Mouse (Mus musculus): Measurements from ENCODE around the gene Nsdhl. TPM values are rescaled to one million over a fixed set of nuclear protein-coding genes. Genes with fewer than 3 reads are reported as not detected.

Nsdhl gene
- polyA plus RNA-seq, 2 experiments = 23.5 to 24.7 TPM

DNA sequence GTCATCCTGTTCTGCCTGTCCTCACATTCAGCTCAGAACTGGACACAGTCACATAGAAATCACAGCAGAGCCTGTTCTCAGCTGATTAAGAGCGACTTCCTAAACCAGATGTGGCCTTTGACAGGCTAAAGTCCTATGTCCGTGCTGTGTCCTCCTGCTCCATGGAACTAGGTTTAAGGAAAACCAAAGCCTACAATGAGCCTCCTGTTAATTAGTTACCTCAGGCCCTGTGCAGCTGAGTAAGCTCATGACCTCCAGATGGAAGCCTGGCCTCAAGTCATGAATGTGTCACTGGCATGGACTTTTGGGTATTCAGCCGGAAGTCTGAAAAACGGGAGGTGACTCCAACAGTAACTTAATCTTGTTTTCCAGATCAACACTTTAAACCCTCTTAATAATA is 35.1 kb downstream of the Nsdhl start:
- ATAC-seq (ENCODE audit: insufficient read depth) (no peak), DNase-seq (ENCODE audit: low read depth in 3 of 3, low spot score in 3 of 3) (no peak)
- no peak overlapping the region for H3K4me3 ChIP-seq (ENCODE audit: insufficient read depth in 1 of 2, low read depth in 2 of 2, low read length in 2 of 2)
- TF ChIP-seq EP300 (IDR thresholded peaks at IDR 0.05; ENCODE audit: low read depth) (no peak), CTCF (IDR thresholded peaks at IDR 0.05; ENCODE audit: low read depth) (no peak)
- H3K27ac ChIP-seq = no peak overlapping the region
- 58% methylated on average over 4 of the region's 4 CpGs for WGBS (ENCODE audit: insufficient replicate concordance)
- no peak overlapping the region for H3K4me2 ChIP-seq (ENCODE audit: low read depth)
- H3K27me3 ChIP-seq (ENCODE audit: control insufficient read depth, insufficient read depth, low read length) = no peaks in the 10 kb centered on the region
- no peaks in the 10 kb centered on the region for H3K9me3 ChIP-seq (ENCODE audit: control insufficient read depth, low read length)
- H3K4me1 ChIP-seq (replicated peaks; ENCODE audit: control insufficient read depth in 2 of 2, insufficient read depth in 2 of 2, low read length in 1 of 2) = no peaks in the 10 kb centered on the region
- no peaks in the 10 kb centered on the region for H3K36me3 ChIP-seq (replicated peaks; ENCODE audit: control insufficient read depth, insufficient read depth, low read depth)
- no peak overlapping the region for H3K9ac ChIP-seq (replicated peaks)

- H3K9ac ChIP-seq (replicated peaks) = no peak overlapping the region
- 67% methylated on average over 4 of the region's 4 CpGs for whole genome bisulfite sequencing (ENCODE audit: insufficient replicate concordance)
- no peak overlapping the region for H3K4me3 ChIP-seq (ENCODE audit: insufficient read depth in 1 of 2, low read depth in 2 of 2, low read length in 2 of 2)
- no peaks in the 10 kb centered on the region for H3K9me3 ChIP-seq (ENCODE audit: control insufficient read depth, low read length)
- no peak overlapping the region for H3K27ac ChIP-seq
- no peak overlapping the region for H3K4me2 ChIP-seq (ENCODE audit: low read depth)
- no peak for DNase-seq (ENCODE audit: low read depth in 3 of 3, low spot score in 3 of 3)
- TF ChIP-seq CTCF (IDR thresholded peaks at IDR 0.05; ENCODE audit: low read depth) = no peak
- TF ChIP-seq EP300 (IDR thresholded peaks at IDR 0.05; ENCODE audit: low read depth) = no peak
- no peak for ATAC-seq (ENCODE audit: insufficient read depth)
- no peaks in the 10 kb centered on the region for H3K36me3 ChIP-seq (replicated peaks; ENCODE audit: control insufficient read depth, insufficient read depth, low read depth)
- H3K4me1 ChIP-seq (replicated peaks; ENCODE audit: control insufficient read depth in 2 of 2, insufficient read depth in 2 of 2, low read length in 1 of 2) = no peaks in the 10 kb centered on the region
- no peaks in the 10 kb centered on the region for H3K27me3 ChIP-seq (ENCODE audit: control insufficient read depth, insufficient read depth, low read length)
These were observed 38.1 kb downstream of the Nsdhl start for GRCm38 (mm10) chrX:72956486-72956885.

DNA sequence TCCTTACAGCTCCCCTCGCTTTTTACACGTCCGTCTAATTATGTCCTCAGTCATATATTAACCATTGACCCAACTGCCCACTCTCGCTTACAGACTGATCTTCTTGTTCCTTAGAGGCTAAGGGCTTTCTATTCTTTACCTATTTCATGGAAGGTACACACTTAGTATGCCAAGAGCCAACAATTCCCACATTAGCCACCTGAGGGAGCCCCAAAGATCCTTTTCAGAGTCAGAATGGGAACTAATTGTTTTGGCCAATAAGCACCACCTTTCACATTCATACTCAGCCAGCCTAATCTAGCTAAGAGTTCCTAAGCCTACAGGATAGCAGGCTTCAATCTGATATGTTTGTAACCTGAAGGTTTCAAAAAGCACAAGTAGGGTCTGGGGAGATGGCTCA is 42.1 kb downstream of the Nsdhl start:
- WGBS (ENCODE audit: insufficient replicate concordance) = 56% methylated on average over 4 of the region's 4 CpGs
- no peak overlapping the region for H3K9ac ChIP-seq (replicated peaks)
- no peak overlapping the region for H3K4me3 ChIP-seq (ENCODE audit: insufficient read depth in 1 of 2, low read depth in 2 of 2, low read length in 2 of 2)
- ATAC-seq (ENCODE audit: insufficient read depth) (no peak), DNase-seq (ENCODE audit: low read depth in 3 of 3, low spot score in 3 of 3) (no peak)
- H3K36me3 ChIP-seq (replicated peaks; ENCODE audit: control insufficient read depth, insufficient read depth, low read depth) = no peaks in the 10 kb centered on the region
- H3K27ac ChIP-seq = no peak overlapping the region
- H3K27me3 ChIP-seq (ENCODE audit: control insufficient read depth, insufficient read depth, low read length) = no peaks in the 10 kb centered on the region; the same call in 1 of the 2 replicates
- TF ChIP-seq CTCF (IDR thresholded peaks at IDR 0.05; ENCODE audit: low read depth) = peak; percentile 8; the same call in 1 of the 2 replicates
- TF ChIP-seq EP300 (IDR thresholded peaks at IDR 0.05; ENCODE audit: low read depth) = no peak
- H3K9me3 ChIP-seq (ENCODE audit: control insufficient read depth, low read length) = no peaks in the 10 kb centered on the region
- H3K4me1 ChIP-seq (replicated peaks; ENCODE audit: control insufficient read depth in 2 of 2, insufficient read depth in 2 of 2, low read length in 1 of 2) = no peaks in the 10 kb centered on the region
- H3K4me2 ChIP-seq (ENCODE audit: low read depth) = no peak overlapping the region

- no peaks in the 10 kb centered on the region for H3K9me3 ChIP-seq (ENCODE audit: control insufficient read depth, low read length)
- no peak overlapping the region for H3K9ac ChIP-seq (replicated peaks)
- no peak for TF ChIP-seq CTCF (IDR thresholded peaks at IDR 0.05; ENCODE audit: low read depth)
- no peak for TF ChIP-seq EP300 (IDR thresholded peaks at IDR 0.05; ENCODE audit: low read depth)
- no peak overlapping the region for H3K4me3 ChIP-seq (ENCODE audit: insufficient read depth in 1 of 2, low read depth in 2 of 2, low read length in 2 of 2)
- ATAC-seq (ENCODE audit: insufficient read depth) (no peak), DNase-seq (ENCODE audit: low read depth in 3 of 3, low spot score in 3 of 3) (no peak)
- no peak overlapping the region for H3K4me2 ChIP-seq (ENCODE audit: low read depth)
- no peaks in the 10 kb centered on the region; the same call in 1 of the 2 replicates for H3K27me3 ChIP-seq (ENCODE audit: control insufficient read depth, insufficient read depth, low read length)
- no peak overlapping the region for H3K27ac ChIP-seq
- H3K36me3 ChIP-seq (replicated peaks; ENCODE audit: control insufficient read depth, insufficient read depth, low read depth) = no peaks in the 10 kb centered on the region
- WGBS (ENCODE audit: insufficient replicate concordance) = 57% methylated on average over 3 of the region's 3 CpGs
- no peaks in the 10 kb centered on the region for H3K4me1 ChIP-seq (replicated peaks; ENCODE audit: control insufficient read depth in 2 of 2, insufficient read depth in 2 of 2, low read length in 1 of 2)
These were observed 43.2 kb downstream of the Nsdhl start for GRCm38 (mm10) chrX:72961511-72961910.

- Histone ChIP-seq H3K36me3 (replicated peaks; ENCODE audit: control insufficient read depth, insufficient read depth, low read depth) (no peaks in the 10 kb centered on the region), H3K9ac (replicated peaks) (no peak overlapping the region), H3K27ac (no peak overlapping the region), H3K27me3 (ENCODE audit: control insufficient read depth, insufficient read depth, low read length) (no peaks in the 10 kb centered on the region; the same call in 1 of the 2 replicates), H3K4me3 (ENCODE audit: insufficient read depth in 1 of 2, low read depth in 2 of 2, low read length in 2 of 2) (no peak overlapping the region), H3K4me1 (replicated peaks; ENCODE audit: control insufficient read depth in 2 of 2, insufficient read depth in 2 of 2, low read length in 1 of 2) (no peaks in the 10 kb centered on the region), H3K4me2 (ENCODE audit: low read depth) (no peak overlapping the region), H3K9me3 (ENCODE audit: control insufficient read depth, low read length) (no peaks in the 10 kb centered on the region)
- TF ChIP-seq CTCF (IDR thresholded peaks at IDR 0.05; ENCODE audit: low read depth) = no peak
- TF ChIP-seq EP300 (IDR thresholded peaks at IDR 0.05; ENCODE audit: low read depth) = no peak
- ATAC-seq (ENCODE audit: insufficient read depth) (no peak), DNase-seq (ENCODE audit: low read depth in 3 of 3, low spot score in 3 of 3) (no peak)
- 56% methylated on average over 3 of the region's 3 CpGs for WGBS (ENCODE audit: insufficient replicate concordance)
These were observed 44.4 kb downstream of the Nsdhl start for GRCm38 (mm10) chrX:72962743-72963142.

Measured in liver, embryonic 14.5 days (tissue).